Mouse (Mus musculus): ENCODE results near the gene Usp25. TPM values are rescaled to one million over a fixed set of nuclear protein-coding genes. Genes with fewer than 3 reads are reported as not detected.
A peak's percentile ranks its signal among the peaks of the same experiment; 100 is the strongest.

Usp25 gene
- total RNA-seq (2021) = 10 to 100 TPM; 65.4 to 67.9 TPM
- long read RNA-seq, experiment 1, full-length matches to known transcripts = 2 of 61 reads
- long read RNA-seq, experiment 1, partial matches to known transcripts = 26 of 61 reads
- long read RNA-seq, experiment 1, other reads (novel, unspliced or antisense) = 33 of 61 reads
- long read RNA-seq, experiment 2, full-length matches to known transcripts = 2 of 78 reads
- long read RNA-seq, experiment 2, partial matches to known transcripts = 30 of 78 reads
- long read RNA-seq, experiment 2, other reads (novel, unspliced or antisense) = 46 of 78 reads

- peak; percentile 92 for DNase-seq
- intact Hi-C loops (cut with DNase I; ENCODE audit: low total_unique reads) = no loop called here
Observed at GRCm38 (mm10) chr16:77013427-77014320, at the start of gene Usp25. TSS of gene Usp25 (plus strand) at chr16:77013706.

- intact Hi-C loops (cut with DNase I; ENCODE audit: low total_unique reads) = no loop called here
- no peak for DNase-seq
Observed at GRCm38 (mm10) chr16:76967593-76968275, 45.8 kb upstream of the Usp25 start.

- DNase-seq = no peak
- intact Hi-C loops (cut with DNase I; ENCODE audit: low total_unique reads) = no loop called here
Observed at GRCm38 (mm10) chr16:76971211-76971610, 42.3 kb upstream of the Usp25 start.

GRCm38 (mm10) chr16:76976787-76977430 is 36.6 kb upstream of the Usp25 start:
- DNase-seq = no peak
- intact Hi-C loops (cut with DNase I; ENCODE audit: low total_unique reads) = no loop called here

- intact Hi-C loops (cut with DNase I; ENCODE audit: low total_unique reads) = no loop called here
Observed at GRCm38 (mm10) chr16:76983696-76984095, 29.8 kb upstream of the Usp25 start.

GRCm38 (mm10) chr16:76987711-76988110 is 25.8 kb upstream of the Usp25 start:
- intact Hi-C loops (cut with DNase I; ENCODE audit: low total_unique reads) = no loop called here
- no peak for DNase-seq

More at GRCm38 (mm10) chr16:76983696-76984095, 29.8 kb upstream of the Usp25 start:
- no peak for DNase-seq

- DNase-seq = no peak
- intact Hi-C loops (cut with DNase I; ENCODE audit: low total_unique reads) = no loop called here
Observed at GRCm38 (mm10) chr16:77003900-77004299, 9.6 kb upstream of the Usp25 start.

- intact Hi-C loops (cut with DNase I; ENCODE audit: low total_unique reads) = no loop called here
- no peak for DNase-seq
Observed at GRCm38 (mm10) chr16:77009173-77009572, 4.3 kb upstream of the Usp25 start.

- no peak for DNase-seq
- intact Hi-C loops (cut with DNase I; ENCODE audit: low total_unique reads) = no loop called here
Observed at GRCm38 (mm10) chr16:77014321-77015211, 1.1 kb downstream of the Usp25 start.

GRCm38 (mm10) chr16:77015380-77016346 is 2.2 kb downstream of the Usp25 start:
- DNase-seq = no peak
- intact Hi-C loops (cut with DNase I; ENCODE audit: low total_unique reads) = no loop called here

GRCm38 (mm10) chr16:77017931-77018330 is 4.4 kb downstream of the Usp25 start:
- no peak for DNase-seq

GRCm38 (mm10) chr16:77020190-77020589 is 6.7 kb downstream of the Usp25 start:
- DNase-seq = no peak
- intact Hi-C loops (cut with DNase I; ENCODE audit: low total_unique reads) = no loop called here

More at GRCm38 (mm10) chr16:77017931-77018330, 4.4 kb downstream of the Usp25 start:
- intact Hi-C loops (cut with DNase I; ENCODE audit: low total_unique reads) = no loop called here

GRCm38 (mm10) chr16:77023627-77024379 is 10.3 kb downstream of the Usp25 start:
- no peak for DNase-seq
- intact Hi-C loops (cut with DNase I; ENCODE audit: low total_unique reads) = no loop called here

- DNase-seq = no peak
- intact Hi-C loops (cut with DNase I; ENCODE audit: low total_unique reads) = no loop called here
Observed at GRCm38 (mm10) chr16:77026099-77026498, 12.6 kb downstream of the Usp25 start.

GRCm38 (mm10) chr16:77026933-77027332 is 13.4 kb downstream of the Usp25 start:
- intact Hi-C loops (cut with DNase I; ENCODE audit: low total_unique reads) = no loop called here
- no peak for DNase-seq

GRCm38 (mm10) chr16:77027976-77028686 is 14.6 kb downstream of the Usp25 start:
- intact Hi-C loops (cut with DNase I; ENCODE audit: low total_unique reads) = no loop called here
- DNase-seq = no peak
